Comparison of ENCODE assay signal across 11 mouse cellular contexts in the genomic region with DNA sequence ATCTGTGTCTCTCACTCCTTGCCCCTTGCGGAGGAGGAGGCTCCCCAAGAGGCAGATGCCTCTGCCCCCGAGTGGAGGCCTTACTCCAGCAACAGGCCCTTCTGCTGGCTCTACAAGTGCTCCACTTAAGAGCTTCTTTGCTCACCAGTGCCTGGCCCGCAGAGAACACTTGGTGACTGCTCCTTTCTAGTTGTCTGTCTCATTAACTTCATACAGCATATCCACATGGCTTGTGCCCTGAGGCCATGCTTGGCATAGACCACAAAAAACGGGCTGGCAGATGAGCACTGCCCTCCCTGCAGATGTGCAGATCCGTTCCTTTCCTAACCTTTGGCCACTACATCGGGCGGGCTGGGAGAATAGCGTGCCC. TPM values are rescaled to one million over a fixed set of nuclear protein-coding genes. Genes with fewer than 3 reads are reported as not detected.
DNase-seq lines count a peak whose midpoint lies in the region; ATAC-seq and TF ChIP-seq lines count a peak whose summit lies in the region.
"Had no signal": no experiment of that assay in that cellular context is flagged by ENCODE, and none has a peak within 500 bp of the region (broad histone marks: within the 10 kb centered on the region; RNA-seq: fewer than 3 reads in every experiment).

No protein-coding gene starts in this region.

- H3K36me3 ChIP-seq in testis, adult 2 months (ENCODE audit: control insufficient read depth, insufficient read depth, low read length): no peaks in the 10 kb centered on the region
- no peaks in the 10 kb centered on the region for H3K36me3 ChIP-seq in liver, embryonic 13.5 days

- H3K4me2 ChIP-seq in liver, embryonic 13.5 days: peak overlapping the region; percentile 60

- WGBS in liver, embryonic 13.5 days (ENCODE audit: insufficient replicate concordance): 57% methylated on average over 8 of the region's 8 CpGs

- peak; percentile 66 for DNase-seq in heart, adult 11 months
- no peak for DNase-seq in heart, postnatal 36 days
- DNase-seq in testis, postnatal 14 days (ENCODE audit: low spot score): no peak
- no peak for DNase-seq in liver, embryonic 13.5 days
- DNase-seq in thymus, postnatal 14 days: no peak
- DNase-seq in cerebellum, adult 18-20 months: no peak
- DNase-seq in layer of hippocampus, adult 18-20 months (ENCODE audit: low spot score in 2 of 2): no peak

- no peaks in the 10 kb centered on the region for H3K9me3 ChIP-seq in liver, embryonic 13.5 days (replicated peaks)

- H3K27ac ChIP-seq in testis, adult 2 months (ENCODE audit: control insufficient read depth, insufficient read depth, low read depth, low read length): no peak overlapping the region
- no peak overlapping the region for H3K27ac ChIP-seq in liver, embryonic 13.5 days
- H3K27ac ChIP-seq: gastrocnemius, adult 2 months had no signal

- no peaks in the 10 kb centered on the region for H3K27me3 ChIP-seq in testis, adult 2 months (ENCODE audit: control insufficient read depth, insufficient read depth, low read length)
- H3K27me3 ChIP-seq in liver, embryonic 13.5 days: peaks cover 26% of the 10 kb centered on the region

- H3K4me1 ChIP-seq in testis, adult 2 months (ENCODE audit: control insufficient read depth, insufficient read depth, low read length): peaks cover 5% of the 10 kb centered on the region
- H3K4me1 ChIP-seq in liver, embryonic 13.5 days (replicated peaks): no peaks in the 10 kb centered on the region

- H3K4me3 ChIP-seq in testis, adult 2 months (ENCODE audit: control insufficient read depth, low read depth, low read length): peak overlapping the region; percentile 84
- H3K4me3 ChIP-seq in liver, embryonic 13.5 days (replicated peaks): no peak overlapping the region

- ATAC-seq in liver, embryonic 13.5 days (ENCODE audit: low read depth): no peak

- intact Hi-C loops in heart, postnatal 36 days (cut with DNase I): no loop called here

- TF ChIP-seq CTCF in testis, adult 2 months (IDR thresholded peaks at IDR 0.05; ENCODE audit: control insufficient read depth, insufficient read depth, insufficient replicate concordance, low read depth, low read length): no peak

- H3K9ac ChIP-seq in liver, embryonic 13.5 days: no peak overlapping the region

- no peak for TF ChIP-seq POLR2A in testis, adult 2 months (IDR thresholded peaks at IDR 0.05; ENCODE audit: control insufficient read depth, low read depth, low read length)

RNA-seq across cellular contexts. Expression of gene 1700018G05Rik, which starts 6.2 kb away (rescaled TPM):
- not detected for total RNA-seq in heart, postnatal 36 days (2021)
- polyA plus RNA-seq in testis, adult 2 months (2012; rRNA removed): 82.7 and 106 TPM in 2 replicates
- polyA plus RNA-seq in liver, embryonic 13.5 days (2015; fragmentation: Nextera tagmentation; extraction: Ambion mirVana): not detected in 2 replicates
- not detected for total RNA-seq in layer of hippocampus, adult 18-20 months (2021)
- total RNA-seq: gastrocnemius, adult 2 months; left cerebral cortex, postnatal 4 days had no signal
- polyA plus RNA-seq: cerebellum, adult 2 months had no signal

RNA-seq across cellular contexts. Expression of gene 1700011M02Rik, which starts 25.7 kb away (rescaled TPM):
- not detected for total RNA-seq in heart, postnatal 36 days (2021)
- 36.1 and 45.2 TPM in 2 replicates for polyA plus RNA-seq in testis, adult 2 months (2012; rRNA removed)
- not detected in 2 replicates for polyA plus RNA-seq in liver, embryonic 13.5 days (2015; fragmentation: Nextera tagmentation; extraction: Ambion mirVana)
- total RNA-seq in layer of hippocampus, adult 18-20 months (2021): not detected
- total RNA-seq: gastrocnemius, adult 2 months; left cerebral cortex, postnatal 4 days had no signal
- polyA plus RNA-seq: cerebellum, adult 2 months had no signal

RNA-seq across cellular contexts. Expression of gene Dmrtc1a, which starts 25.9 kb away (rescaled TPM):
- not detected for total RNA-seq in heart, postnatal 36 days (2021)
- 29.7 and 37.5 TPM in 2 replicates for polyA plus RNA-seq in testis, adult 2 months (2012; rRNA removed)
- not detected in 2 replicates for polyA plus RNA-seq in liver, embryonic 13.5 days (2015; fragmentation: Nextera tagmentation; extraction: Ambion mirVana)
- 1 to 10 TPM; 5.7 to 7.0 TPM for total RNA-seq in layer of hippocampus, adult 18-20 months (2021)
- total RNA-seq: gastrocnemius, adult 2 months had no signal

Comparison
In these comparisons a context has a peak if more than half of its experiments do, and no peak if none do; other contexts are left out.
1. RNA of gene Dmrtc1a, which starts 25.9 kb away (total RNA-seq): 5.7 to 7.0 TPM in layer of hippocampus, adult 18-20 months; not detected in heart, postnatal 36 days; every median in the first group is over 4 times any median in the second.